Comparison of ENCODE assay signal across 8 mouse cellular contexts in the genomic region with DNA sequence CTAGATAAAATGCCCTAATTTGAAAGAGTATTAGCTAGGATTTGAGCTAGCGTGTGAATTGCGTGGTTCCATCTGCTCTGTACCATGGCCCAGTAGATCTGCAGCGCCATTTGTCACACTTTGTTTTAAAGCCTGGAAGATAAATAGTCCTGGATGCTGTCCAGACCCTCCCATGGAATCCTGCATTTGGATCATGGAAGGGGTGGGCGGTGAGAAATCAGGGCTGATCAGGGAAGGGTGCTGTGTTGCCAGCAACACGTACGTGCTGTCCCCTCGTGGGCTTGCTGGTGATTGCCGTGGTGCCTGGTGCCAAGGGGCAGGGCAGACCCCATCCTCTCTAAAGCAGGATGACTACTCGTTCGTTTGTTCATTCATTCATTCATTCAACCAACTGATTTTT. TPM values are rescaled to one million over a fixed set of nuclear protein-coding genes. Genes with fewer than 3 reads are reported as not detected.
A peak's percentile ranks its signal among the peaks of the same experiment; 100 is the strongest.
DNase-seq lines count a peak whose midpoint lies in the region; ATAC-seq lines count a peak whose summit lies in the region.

No protein-coding gene starts in this region.

- no peak overlapping the region for H3K27ac ChIP-seq in embryonic facial prominence, embryonic 14.5 days (replicated peaks; ENCODE audit: low read depth, low read length)
- H3K27ac ChIP-seq in embryonic facial prominence, embryonic 10.5 days (replicated peaks) = no peak overlapping the region

- peaks cover 71% of the 10 kb centered on the region for H3K4me1 ChIP-seq in embryonic facial prominence, embryonic 14.5 days (ENCODE audit: control insufficient read depth, insufficient read depth, low read length)
- peaks cover 98% of the 10 kb centered on the region for H3K4me1 ChIP-seq in embryonic facial prominence, embryonic 10.5 days

- no peaks in the 10 kb centered on the region for H3K36me3 ChIP-seq in embryonic facial prominence, embryonic 14.5 days (ENCODE audit: control insufficient read depth, insufficient read depth, low read length)
- H3K36me3 ChIP-seq in embryonic facial prominence, embryonic 10.5 days (replicated peaks) = peaks cover 9% of the 10 kb centered on the region; the same call in 1 of the 2 replicates

- no peak overlapping the region for H3K4me2 ChIP-seq in embryonic facial prominence, embryonic 14.5 days (ENCODE audit: low read depth, low read length)

- no peaks in the 10 kb centered on the region for H3K27me3 ChIP-seq in embryonic facial prominence, embryonic 14.5 days (replicated peaks; ENCODE audit: control insufficient read depth, insufficient read depth, low read length)
- no peaks in the 10 kb centered on the region for H3K27me3 ChIP-seq in embryonic facial prominence, embryonic 10.5 days (replicated peaks; ENCODE audit: low read depth, poor library complexity, severe bottlenecking)

- no peaks in the 10 kb centered on the region for H3K9me3 ChIP-seq in embryonic facial prominence, embryonic 14.5 days (ENCODE audit: control insufficient read depth, low read length)
- H3K9me3 ChIP-seq in embryonic facial prominence, embryonic 10.5 days = no peaks in the 10 kb centered on the region

- H3K4me3 ChIP-seq in embryonic facial prominence, embryonic 14.5 days (ENCODE audit: low read depth, low read length) = no peak overlapping the region
- no peak overlapping the region for H3K4me3 ChIP-seq in embryonic facial prominence, embryonic 10.5 days

- intact Hi-C loops in heart, postnatal 10 days (cut with DNase I) = no loop called here
- intact Hi-C loops in left cerebral cortex, postnatal 10 days (cut with DNase I) = no loop called here

- WGBS in embryonic facial prominence, embryonic 14.5 days = 49% methylated on average over 10 of the region's 10 CpGs
- WGBS in embryonic facial prominence, embryonic 10.5 days = 86% methylated on average over 10 of the region's 10 CpGs

- H3K9ac ChIP-seq in embryonic facial prominence, embryonic 14.5 days (ENCODE audit: low read depth, low read length) = no peak overlapping the region

- peak; percentile 82 for DNase-seq in embryonic facial prominence, embryonic 14.5 days (ENCODE audit: low spot score)
- DNase-seq in embryonic facial prominence, embryonic 10.5 days (ENCODE audit: low spot score) = no peak
- peak; percentile 44 for DNase-seq in NIH3T3 (ENCODE audit: low read depth)
- peak; percentile 53 to 62 for DNase-seq in heart, postnatal 10 days
- DNase-seq in left cerebral cortex, postnatal 10 days (ENCODE audit: extremely low spot score in 1 of 2, low spot score in 2 of 2) = peak; percentile 62 to 81
- DNase-seq in right cerebral cortex, postnatal 10 days (ENCODE audit: low spot score in 2 of 2) = peak; percentile 82 to 89
- DNase-seq in spleen, postnatal 10 days (ENCODE audit: low spot score in 2 of 2) = no peak
- no peak for DNase-seq in gastrocnemius, adult 18-20 months (ENCODE audit: low spot score)

- peak; percentile 11; the same call in 1 of the 2 replicates for ATAC-seq in embryonic facial prominence, embryonic 14.5 days (ENCODE audit: low read depth)

RNA-seq across cellular contexts. Expression of a gene that starts 28.6 kb away (rescaled TPM):
- polyA plus RNA-seq in embryonic facial prominence, embryonic 14.5 days (2014; fragmentation: Nextera tagmentation; extraction: Ambion mirVana) = 37.0 and 40.6 TPM in 2 replicates
- polyA plus RNA-seq in embryonic facial prominence, embryonic 10.5 days (2016; fragmentation: Nextera tagmentation; extraction: Ambion mirVana) = 52.1 and 59.2 TPM in 2 replicates
- total RNA-seq in heart, postnatal 10 days (2021) = 10 to 100 TPM; 21.6 to 24.9 TPM
- 10 to 100 TPM; 44.7 to 46.6 TPM for total RNA-seq in left cerebral cortex, postnatal 10 days (2021)
- total RNA-seq in gastrocnemius, adult 18-20 months (2021) = 1 to 10 TPM; 2.9 to 3.7 TPM

Comparison
In these comparisons a context has a peak if more than half of its experiments do, and no peak if none do; other contexts are left out.
1. DNase-seq: peak in embryonic facial prominence, embryonic 14.5 days (single experiment), NIH3T3 (single experiment), heart, postnatal 10 days (2 of 2), left cerebral cortex, postnatal 10 days (2 of 2) and right cerebral cortex, postnatal 10 days (2 of 2); none in embryonic facial prominence, embryonic 10.5 days (single experiment), spleen, postnatal 10 days (0 of 2) and gastrocnemius, adult 18-20 months (single experiment).
2. RNA of a gene that starts 28.6 kb away (total RNA-seq): 44.7 to 46.6 TPM in left cerebral cortex, postnatal 10 days and 21.6 to 24.9 TPM in heart, postnatal 10 days; 2.9 to 3.7 TPM in gastrocnemius, adult 18-20 months; every median in the first group is over 4 times any median in the second.